Mouse (Mus musculus) brown adipose tissue, adult 24 weeks (tissue): Measurements from ENCODE around the gene Cd300ld3. TPM values are rescaled to one million over a fixed set of nuclear protein-coding genes. Genes with fewer than 3 reads are reported as not detected.
A peak's percentile ranks its signal among the peaks of the same experiment; 100 is the strongest.
"Not testable (repeated sequence)": the region's sequence is repeated elsewhere in the genome, so short reads cannot be mapped to it uniquely, and the experiment has no call there.

Experiments
- H3K27ac ChIP-seq: fragments of 200-500 bp; replicated peaks from 2 replicates; pipeline ENCODE4 v1.5.1; 2012; ENCODE audit warnings: low read depth, mild to moderate bottlenecking, low read length
- H3K4me1 ChIP-seq: fragments of 200-500 bp; 2 replicates; pipeline ENCODE4 v1.6.1; 2012; ENCODE audit warnings: low read length, mixed read lengths; ENCODE audit not compliant: control insufficient read depth, insufficient read depth, insufficient read length
- H3K4me3 ChIP-seq: fragments of 200-500 bp; 2 replicates; pipeline ENCODE4 v1.5.1; 2012; ENCODE audit warnings: low read depth, mild to moderate bottlenecking, low read length, moderate library complexity; ENCODE audit not compliant: insufficient read depth
- polyA plus RNA-seq: library from polyadenylated mRNA; stranded (reverse); fragments of >200 nt; gene quantifications from 2 replicates; pipeline ENCODE4 v1.2.4, GENCODE M21; 2012; ENCODE audit not compliant: missing spikeins, insufficient read depth, insufficient read length

Cd300ld3 gene
- polyA plus RNA-seq, 1 experiment, result 13.3 TPM

GRCm38 (mm10) chr11:115071631-115072294 lies 23.6 kb upstream of the Cd300ld3 start:
- peak overlapping the region; percentile 25; the same call in 1 of the 2 replicates for H3K4me3 ChIP-seq

GRCm38 (mm10) chr11:115071015-115071551 lies 22.9 kb upstream of the Cd300ld3 start:
- H3K4me3 ChIP-seq, result peak overlapping the region; percentile 25; the same call in 1 of the 2 replicates
- peaks cover 7% of the 10 kb centered on the region for H3K4me1 ChIP-seq
- H3K27ac ChIP-seq, result peak overlapping the region; percentile 63

More at GRCm38 (mm10) chr11:115071631-115072294, 23.6 kb upstream of the Cd300ld3 start:
- Histone ChIP-seq H3K4me1 (peaks cover 7% of the 10 kb centered on the region), H3K27ac (peak overlapping the region; percentile 81)

- no peak overlapping the region for H3K27ac ChIP-seq
- no peak overlapping the region for H3K4me3 ChIP-seq
- no peaks in the 10 kb centered on the region for H3K4me1 ChIP-seq
Measured at GRCm38 (mm10) chr11:115066768-115067167, 18.6 kb upstream of the Cd300ld3 start.

- Histone ChIP-seq H3K4me1 (no peaks in the 10 kb centered on the region), H3K27ac (no peak within 1 kb of the TSS), H3K4me3 (no peak within 1 kb of the TSS)
Measured at GRCm38 (mm10) chr11:115062077-115062476, 13.9 kb upstream of the Cd300ld3 start, which contains the start of gene Cd300e. Gene Cd300e (minus strand): TSS chr11:115062177.

GRCm38 (mm10) chr11:115059797-115060196 lies 11.6 kb upstream of the Cd300ld3 start:
- Histone ChIP-seq H3K4me3 (no peak overlapping the region), H3K4me1 (no peaks in the 10 kb centered on the region), H3K27ac (no peak overlapping the region)

- Histone ChIP-seq H3K4me3 (no peak overlapping the region), H3K4me1 (no peaks in the 10 kb centered on the region), H3K27ac (no peak overlapping the region)
Measured at GRCm38 (mm10) chr11:115058701-115059100, 10.5 kb upstream of the Cd300ld3 start.

- H3K27ac ChIP-seq, result no peak overlapping the region
- no peaks in the 10 kb centered on the region for H3K4me1 ChIP-seq
- no peak overlapping the region for H3K4me3 ChIP-seq
Measured at GRCm38 (mm10) chr11:115054537-115054936, 6.3 kb upstream of the Cd300ld3 start.

GRCm38 (mm10) chr11:115052991-115053390 lies 4.8 kb upstream of the Cd300ld3 start:
- H3K27ac ChIP-seq, result no peak overlapping the region
- no peaks in the 10 kb centered on the region for H3K4me1 ChIP-seq
- no peak overlapping the region for H3K4me3 ChIP-seq

GRCm38 (mm10) chr11:115052206-115052605 lies 4.0 kb upstream of the Cd300ld3 start:
- H3K4me1 ChIP-seq, result no peaks in the 10 kb centered on the region
- no peak overlapping the region for H3K27ac ChIP-seq
- no peak overlapping the region for H3K4me3 ChIP-seq

- Histone ChIP-seq H3K4me1 (no peaks in the 10 kb centered on the region), H3K4me3 (no peak overlapping the region), H3K27ac (no peak overlapping the region)
Measured at GRCm38 (mm10) chr11:115049282-115049895, 1.2 kb upstream of the Cd300ld3 start.

- not testable (repeated sequence) for H3K4me3 ChIP-seq, H3K4me1 ChIP-seq, H3K27ac ChIP-seq
Measured at GRCm38 (mm10) chr11:115037669-115038068, 10.5 kb downstream of the Cd300ld3 start, which contains the start of gene Cd300ld5. Gene Cd300ld5 (minus strand): TSS chr11:115037769.

- H3K4me1 ChIP-seq, H3K4me3 ChIP-seq, H3K27ac ChIP-seq: not testable (repeated sequence)
Measured at GRCm38 (mm10) chr11:115026912-115027311, 21.3 kb downstream of the Cd300ld3 start, which contains the start of gene Cd300ld4. Gene Cd300ld4 (minus strand): TSS chr11:115027012.

GRCm38 (mm10) chr11:115016093-115016492 lies 32.1 kb downstream of the Cd300ld3 start, which contains the start of gene Cd300ld2:
Gene Cd300ld2 (minus strand): TSS chr11:115016193.
- H3K4me3 ChIP-seq, H3K4me1 ChIP-seq, H3K27ac ChIP-seq: not testable (repeated sequence)

- no peak overlapping the region for H3K4me3 ChIP-seq
- H3K27ac ChIP-seq, result peak overlapping the region; percentile 91
- H3K4me1 ChIP-seq, result no peaks in the 10 kb centered on the region
Measured at GRCm38 (mm10) chr11:115004070-115004469, 44.1 kb downstream of the Cd300ld3 start.

GRCm38 (mm10) chr11:115001474-115002040 lies 46.7 kb downstream of the Cd300ld3 start, which contains the start of gene Cd300c2:
Gene Cd300c2 (minus strand): TSS chr11:115001880.
- Histone ChIP-seq H3K4me1 (no peaks in the 10 kb centered on the region), H3K4me3 (no peak within 1 kb of the TSS), H3K27ac (peak within 1 kb of the TSS; percentile 77)
